Mouse (Mus musculus): Measurements from ENCODE around the gene Flvcr1. TPM values are rescaled to one million over a fixed set of nuclear protein-coding genes. Genes with fewer than 3 reads are reported as not detected.
"Not testable (repeated sequence)": the region's sequence is repeated elsewhere in the genome, so short reads cannot be mapped to it uniquely, and the experiment has no call there.

The Flvcr1 gene
- polyA plus RNA-seq, 1 experiment = 15.6 TPM

- DNase-seq (ENCODE audit: low read depth in 1 of 2, low spot score in 2 of 2) = no peak
- Histone ChIP-seq H3K36me3 (ENCODE audit: control insufficient read depth, insufficient read depth, low read length) (no peaks in the 10 kb centered on the region), H3K27ac (ENCODE audit: insufficient read depth, low read length) (no peak overlapping the region), H3K4me3 (ENCODE audit: extremely low read depth, insufficient read depth, insufficient read length) (no peak overlapping the region), H3K27me3 (ENCODE audit: control insufficient read depth, insufficient read depth, low read length) (no peaks in the 10 kb centered on the region), H3K4me1 (ENCODE audit: control insufficient read depth, insufficient read depth, insufficient read length) (peaks cover 3% of the 10 kb centered on the region)
- 74% methylated on average over 10 of the region's 10 CpGs for WGBS
- no peak for TF ChIP-seq POLR2A (IDR thresholded peaks at IDR 0.05; ENCODE audit: low read depth, low read length)
- TF ChIP-seq CTCF (IDR thresholded peaks at IDR 0.05; ENCODE audit: extremely low read depth, insufficient read depth, insufficient read length, insufficient replicate concordance) = no peak
Observed at GRCm38 (mm10) chr1:191030182-191030581, 4.2 kb upstream of the Flvcr1 start.

- Histone ChIP-seq H3K4me1 (ENCODE audit: control insufficient read depth, insufficient read depth, insufficient read length) (peaks cover 6% of the 10 kb centered on the region), H3K27ac (ENCODE audit: insufficient read depth, low read length) (peak overlapping the region; percentile 9; the same call in 1 of the 2 replicates), H3K4me3 (ENCODE audit: extremely low read depth, insufficient read depth, insufficient read length) (peak overlapping the region; percentile 53), H3K36me3 (ENCODE audit: control insufficient read depth, insufficient read depth, low read length) (no peaks in the 10 kb centered on the region), H3K27me3 (ENCODE audit: control insufficient read depth, insufficient read depth, low read length) (no peaks in the 10 kb centered on the region)
- no peak for TF ChIP-seq CTCF (IDR thresholded peaks at IDR 0.05; ENCODE audit: extremely low read depth, insufficient read depth, insufficient read length, insufficient replicate concordance)
- 8% methylated on average over 69 of the region's 69 CpGs for WGBS
- peak in 1 of 2 experiments; percentile 17 for DNase-seq (ENCODE audit: low read depth in 1 of 2, low spot score in 2 of 2)
Observed at GRCm38 (mm10) chr1:191025016-191026012, 644 bp downstream of the Flvcr1 start.

DNA sequence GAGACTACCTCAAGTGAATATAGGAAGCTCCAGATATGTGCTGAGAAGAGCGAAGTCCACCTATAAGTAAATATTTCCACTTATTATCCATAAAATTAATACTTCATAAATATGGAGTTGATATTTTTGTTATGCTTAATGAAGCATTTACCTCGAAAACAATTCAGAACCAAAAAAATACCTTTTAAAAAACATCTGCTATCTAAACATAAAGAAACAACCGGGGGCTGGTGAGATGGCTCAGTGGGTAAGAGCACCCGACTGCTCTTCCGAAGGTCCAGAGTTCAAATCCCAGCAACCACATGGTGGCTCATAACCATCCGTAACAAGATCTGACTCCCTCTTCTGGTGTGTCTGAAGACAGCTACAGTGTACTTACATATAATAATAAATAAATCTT is 2.2 kb downstream of the Flvcr1 start:
- 91% methylated on average over 6 of the region's 6 CpGs for WGBS
- not testable (repeated sequence) for H3K36me3 ChIP-seq (ENCODE audit: control insufficient read depth, insufficient read depth, low read length); H3K27me3 ChIP-seq (ENCODE audit: control insufficient read depth, insufficient read depth, low read length); DNase-seq (ENCODE audit: low read depth in 1 of 2, low spot score in 2 of 2); H3K27ac ChIP-seq (ENCODE audit: insufficient read depth, low read length); H3K4me3 ChIP-seq (ENCODE audit: extremely low read depth, insufficient read depth, insufficient read length); H3K4me1 ChIP-seq (ENCODE audit: control insufficient read depth, insufficient read depth, insufficient read length)

DNA sequence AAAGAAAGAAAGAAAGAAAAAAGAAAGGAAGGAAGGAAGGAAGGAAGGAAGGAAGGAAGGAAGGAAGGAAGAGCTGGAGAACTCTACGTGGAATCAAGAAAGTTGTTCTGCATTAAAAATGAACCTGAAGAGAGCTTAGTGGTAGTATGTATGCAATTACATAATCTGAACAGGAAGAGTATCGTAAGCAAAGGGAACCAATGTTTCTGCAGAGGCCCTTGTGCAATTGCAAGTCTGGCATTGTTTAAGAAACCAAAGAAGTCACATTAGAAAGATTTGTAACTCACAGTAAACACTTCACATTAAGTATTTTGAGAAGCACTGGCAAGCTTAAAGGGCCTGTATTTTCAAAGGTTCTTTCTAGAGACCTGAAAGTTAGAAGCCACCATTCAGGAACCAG is 2.8 kb downstream of the Flvcr1 start:
- H3K4me1 ChIP-seq (ENCODE audit: control insufficient read depth, insufficient read depth, insufficient read length) = peaks cover 6% of the 10 kb centered on the region
- DNase-seq (ENCODE audit: low read depth in 1 of 2, low spot score in 2 of 2) = no peak
- 56% methylated on average over 2 of the region's 2 CpGs for WGBS
- peaks cover 1% of the 10 kb centered on the region; the same call in 1 of the 2 replicates for H3K36me3 ChIP-seq (ENCODE audit: control insufficient read depth, insufficient read depth, low read length)
- H3K27me3 ChIP-seq (ENCODE audit: control insufficient read depth, insufficient read depth, low read length) = no peaks in the 10 kb centered on the region
- no peak overlapping the region for H3K27ac ChIP-seq (ENCODE audit: insufficient read depth, low read length)
- H3K4me3 ChIP-seq (ENCODE audit: extremely low read depth, insufficient read depth, insufficient read length) = no peak overlapping the region
- TF ChIP-seq POLR2A (IDR thresholded peaks at IDR 0.05; ENCODE audit: low read depth, low read length) = no peak
- TF ChIP-seq CTCF (IDR thresholded peaks at IDR 0.05; ENCODE audit: extremely low read depth, insufficient read depth, insufficient read length, insufficient replicate concordance) = no peak

- H3K4me3 ChIP-seq (ENCODE audit: extremely low read depth, insufficient read depth, insufficient read length) = no peak overlapping the region
- TF ChIP-seq POLR2A (IDR thresholded peaks at IDR 0.05; ENCODE audit: low read depth, low read length) = no peak
- no peak for TF ChIP-seq CTCF (IDR thresholded peaks at IDR 0.05; ENCODE audit: extremely low read depth, insufficient read depth, insufficient read length, insufficient replicate concordance)
- peaks cover 1% of the 10 kb centered on the region; the same call in 1 of the 2 replicates for H3K36me3 ChIP-seq (ENCODE audit: control insufficient read depth, insufficient read depth, low read length)
- H3K4me1 ChIP-seq (ENCODE audit: control insufficient read depth, insufficient read depth, insufficient read length) = peaks cover 6% of the 10 kb centered on the region
- H3K27ac ChIP-seq (ENCODE audit: insufficient read depth, low read length) = no peak overlapping the region
- 89% methylated on average over 7 of the region's 7 CpGs for WGBS
- no peak for DNase-seq (ENCODE audit: low read depth in 1 of 2, low spot score in 2 of 2)
- no peaks in the 10 kb centered on the region for H3K27me3 ChIP-seq (ENCODE audit: control insufficient read depth, insufficient read depth, low read length)
Observed at GRCm38 (mm10) chr1:191021016-191021415, 4.9 kb downstream of the Flvcr1 start.

DNA sequence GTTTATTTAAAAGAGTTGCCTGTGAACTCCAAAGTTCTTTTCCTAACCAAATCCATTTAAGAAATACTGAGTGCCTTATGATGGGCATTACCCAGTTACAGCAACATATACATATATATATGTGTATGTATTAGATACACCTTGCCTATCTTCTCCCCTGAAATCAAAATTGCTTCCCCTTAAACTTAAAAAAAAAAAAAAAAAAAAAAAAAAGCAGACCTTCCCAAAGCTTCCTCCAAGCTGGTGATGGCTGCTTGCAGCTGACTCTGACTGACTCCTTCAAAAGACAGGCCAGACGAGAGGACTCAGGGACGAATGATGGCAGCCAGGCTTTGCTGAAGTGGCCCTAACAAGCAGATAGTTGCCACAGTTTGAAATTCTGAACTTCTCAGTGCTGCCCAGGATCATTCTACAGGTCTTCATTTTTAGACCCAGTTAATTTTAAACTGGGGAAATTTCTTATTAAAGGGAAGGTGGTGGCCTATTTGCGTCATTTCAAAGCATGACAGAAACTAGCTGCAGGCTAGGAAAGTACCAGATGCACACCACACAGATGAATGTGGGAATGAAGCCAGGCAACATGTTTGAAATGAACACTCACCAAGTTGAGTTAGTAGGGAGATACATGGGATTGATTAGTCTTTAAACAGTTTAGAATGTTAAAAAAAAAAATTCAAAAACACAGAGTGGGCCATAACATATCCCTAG is 5.6 kb downstream of the Flvcr1 start:
- DNase-seq (ENCODE audit: low read depth in 1 of 2, low spot score in 2 of 2) = no peak
- no peak overlapping the region for H3K27ac ChIP-seq (ENCODE audit: insufficient read depth, low read length)
- H3K36me3 ChIP-seq (ENCODE audit: control insufficient read depth, insufficient read depth, low read length) = peaks cover 1% of the 10 kb centered on the region; the same call in 1 of the 2 replicates
- no peak overlapping the region for H3K4me3 ChIP-seq (ENCODE audit: extremely low read depth, insufficient read depth, insufficient read length)
- H3K4me1 ChIP-seq (ENCODE audit: control insufficient read depth, insufficient read depth, insufficient read length) = peaks cover 5% of the 10 kb centered on the region
- no peaks in the 10 kb centered on the region for H3K27me3 ChIP-seq (ENCODE audit: control insufficient read depth, insufficient read depth, low read length)
- WGBS = 92% methylated on average over 3 of the region's 3 CpGs
- TF ChIP-seq CTCF (IDR thresholded peaks at IDR 0.05; ENCODE audit: extremely low read depth, insufficient read depth, insufficient read length, insufficient replicate concordance) (no peak), POLR2A (IDR thresholded peaks at IDR 0.05; ENCODE audit: low read depth, low read length) (no peak)
